Mouse (Mus musculus): ENCODE results near the gene Pfn1.

The Pfn1 gene

GRCm38 (mm10) chr11:70654923-70655570, 603 bp upstream of the Pfn1 start:
- DNase-seq (ENCODE audit: low spot score in 2 of 2), result peak in 1 of 2 experiments; percentile 64

DNA sequence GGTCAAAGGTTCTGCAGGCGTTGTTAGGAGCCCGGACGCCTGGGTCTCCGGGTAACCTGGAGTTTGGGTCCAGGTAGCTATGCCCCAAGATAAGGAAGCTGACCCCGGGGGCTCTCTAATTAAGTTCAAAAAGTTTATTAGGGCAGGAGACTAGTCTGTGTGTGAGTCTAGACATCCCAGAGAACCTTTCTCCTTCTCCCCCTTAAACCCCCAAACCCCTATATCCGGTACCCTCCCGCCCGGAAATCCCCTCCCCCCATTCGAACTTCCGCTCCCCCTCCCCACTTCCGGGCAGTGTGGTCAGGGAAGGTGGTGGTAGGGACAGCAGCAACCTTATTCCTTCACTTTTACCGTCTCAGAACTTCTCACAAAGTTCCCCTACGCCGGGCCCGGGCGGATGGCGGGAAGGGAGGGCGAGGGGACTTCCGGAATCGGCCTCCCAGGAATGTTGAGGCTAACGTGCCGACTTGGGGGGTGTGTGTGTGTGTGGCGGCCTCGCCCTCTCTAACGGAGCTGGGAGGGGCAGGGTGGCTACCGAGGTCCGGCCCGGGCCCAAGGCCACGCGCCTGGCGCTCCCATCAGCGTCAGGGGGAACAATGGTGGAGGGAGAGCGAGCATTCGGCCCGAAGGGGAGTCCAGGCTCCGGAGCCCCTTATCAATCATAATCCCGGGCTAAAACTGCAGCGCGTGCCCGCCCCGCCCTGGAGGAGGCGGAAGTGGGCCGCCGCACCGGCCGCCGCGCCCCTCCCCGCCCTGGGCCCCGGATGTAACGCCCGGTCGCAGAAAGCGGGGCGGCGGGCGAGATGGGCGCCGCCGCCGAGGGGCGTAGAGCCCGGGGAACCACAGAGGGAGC, 873 bp downstream of the Pfn1 start:
- DNase-seq (ENCODE audit: low spot score in 2 of 2), result no peak

- no peak for DNase-seq (ENCODE audit: low spot score in 2 of 2)
Observed at GRCm38 (mm10) chr11:70652884-70653344, 1.5 kb downstream of the Pfn1 start.

DNA sequence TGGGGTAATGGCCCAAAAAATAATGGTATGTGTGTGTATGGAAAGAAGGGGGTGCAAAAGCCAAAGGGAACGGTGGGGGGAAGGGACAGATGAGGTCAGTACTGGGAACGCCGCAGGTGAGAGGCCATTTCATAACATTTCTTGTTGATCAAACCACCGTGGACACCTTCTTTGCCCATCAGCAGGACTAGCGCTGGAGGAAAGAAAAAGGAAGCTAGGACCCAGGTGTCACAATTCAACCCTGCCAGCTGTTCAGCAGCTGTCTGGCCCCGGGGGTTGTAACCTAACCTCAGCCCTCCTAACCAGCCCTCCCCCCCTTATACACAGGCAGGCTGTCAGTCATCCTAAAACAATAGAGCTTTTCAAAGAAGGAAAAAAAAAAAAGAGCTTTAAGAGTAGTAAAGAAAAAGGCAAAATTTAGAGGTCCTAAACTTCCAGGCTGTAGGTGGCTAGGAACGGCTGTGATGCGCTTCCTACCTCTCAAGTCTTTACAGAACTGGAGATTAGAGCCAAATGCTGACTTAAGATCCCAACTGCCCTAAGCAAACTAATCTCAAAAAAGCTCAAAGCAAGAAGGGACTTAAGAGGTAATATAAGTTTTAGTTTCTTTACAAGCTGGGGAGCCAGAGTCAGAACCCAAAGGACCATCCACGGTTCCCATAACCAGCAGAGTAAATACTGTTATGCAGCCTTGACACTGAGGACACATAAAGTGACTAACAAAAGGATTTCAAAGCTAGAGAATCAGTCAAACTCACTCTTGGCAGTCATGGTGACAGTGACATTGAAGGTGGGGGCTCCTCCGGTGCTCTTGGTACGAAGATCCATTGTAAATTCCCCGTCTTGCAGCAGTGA, 2.2 kb downstream of the Pfn1 start:
- DNase-seq (ENCODE audit: low spot score in 2 of 2), result no peak

DNA sequence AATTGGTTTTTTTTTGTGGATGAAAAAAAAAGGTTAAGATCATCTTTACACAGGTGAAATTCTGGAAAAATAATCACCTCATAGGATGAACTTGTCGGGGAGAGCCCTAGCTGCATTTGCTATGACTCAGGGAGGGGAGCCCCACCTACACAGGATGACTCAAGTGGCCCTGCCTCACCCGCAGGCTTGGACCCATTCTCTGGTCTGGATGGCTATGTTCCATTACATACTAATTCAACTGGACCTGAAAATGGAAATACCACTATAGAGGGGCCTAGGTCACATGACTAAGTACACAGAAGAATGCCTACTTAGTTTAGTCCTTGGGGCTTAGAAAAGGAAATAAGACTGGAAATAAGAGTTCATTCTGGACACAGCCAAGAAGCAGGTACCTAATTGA, 3.1 kb downstream of the Pfn1 start:
- no peak for DNase-seq (ENCODE audit: low spot score in 2 of 2)

GRCm38 (mm10) chr11:70650322-70651175, 3.9 kb downstream of the Pfn1 start:
- DNase-seq (ENCODE audit: low spot score in 2 of 2), result no peak

DNA sequence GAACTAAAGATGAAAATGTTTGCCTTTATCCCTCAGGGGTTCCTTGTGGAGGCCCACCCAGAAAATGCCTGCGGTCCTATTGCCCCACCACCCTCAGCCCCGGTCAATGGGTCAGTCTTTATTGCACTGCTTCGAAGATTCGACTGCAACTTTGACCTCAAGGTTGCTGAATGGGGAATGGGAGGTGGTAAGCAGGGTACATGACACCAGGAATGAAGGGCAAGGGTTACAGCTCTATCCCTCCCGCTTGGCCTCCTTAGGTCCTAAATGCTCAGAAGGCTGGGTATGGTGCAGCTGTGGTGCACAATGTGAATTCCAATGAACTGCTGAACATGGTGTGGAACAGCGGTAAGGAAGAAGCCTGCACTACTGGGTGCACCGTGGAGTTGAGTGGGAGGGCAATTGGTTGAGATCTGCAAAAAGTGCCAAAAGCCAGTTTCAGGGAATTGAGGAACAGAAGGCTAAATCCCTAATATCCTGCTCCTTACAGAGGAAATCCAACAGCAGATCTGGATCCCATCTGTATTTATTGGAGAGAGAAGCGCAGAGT, 5.2 kb downstream of the Pfn1 start:
- DNase-seq (ENCODE audit: low spot score in 2 of 2), result no peak

DNA sequence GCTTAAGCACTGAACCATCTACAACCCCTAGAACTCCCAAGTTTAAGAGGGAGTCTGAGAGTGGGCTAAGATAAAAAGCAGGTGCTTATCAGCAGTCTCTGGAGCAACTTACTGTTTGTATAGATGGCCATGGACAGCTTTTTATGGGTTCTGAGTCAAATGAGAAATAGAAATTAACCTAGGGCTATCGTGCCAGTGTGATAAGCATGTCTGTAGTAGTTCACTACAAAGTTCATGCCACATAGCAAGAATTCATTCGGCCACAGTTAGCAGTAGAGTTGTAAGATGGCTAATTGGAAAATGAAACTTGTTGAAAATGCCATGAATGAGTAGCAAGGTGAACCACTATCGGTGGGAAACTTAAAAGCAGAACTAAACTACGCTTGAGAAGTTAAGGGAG, 5.9 kb downstream of the Pfn1 start:
- DNase-seq (ENCODE audit: low spot score in 2 of 2), result no peak

DNA sequence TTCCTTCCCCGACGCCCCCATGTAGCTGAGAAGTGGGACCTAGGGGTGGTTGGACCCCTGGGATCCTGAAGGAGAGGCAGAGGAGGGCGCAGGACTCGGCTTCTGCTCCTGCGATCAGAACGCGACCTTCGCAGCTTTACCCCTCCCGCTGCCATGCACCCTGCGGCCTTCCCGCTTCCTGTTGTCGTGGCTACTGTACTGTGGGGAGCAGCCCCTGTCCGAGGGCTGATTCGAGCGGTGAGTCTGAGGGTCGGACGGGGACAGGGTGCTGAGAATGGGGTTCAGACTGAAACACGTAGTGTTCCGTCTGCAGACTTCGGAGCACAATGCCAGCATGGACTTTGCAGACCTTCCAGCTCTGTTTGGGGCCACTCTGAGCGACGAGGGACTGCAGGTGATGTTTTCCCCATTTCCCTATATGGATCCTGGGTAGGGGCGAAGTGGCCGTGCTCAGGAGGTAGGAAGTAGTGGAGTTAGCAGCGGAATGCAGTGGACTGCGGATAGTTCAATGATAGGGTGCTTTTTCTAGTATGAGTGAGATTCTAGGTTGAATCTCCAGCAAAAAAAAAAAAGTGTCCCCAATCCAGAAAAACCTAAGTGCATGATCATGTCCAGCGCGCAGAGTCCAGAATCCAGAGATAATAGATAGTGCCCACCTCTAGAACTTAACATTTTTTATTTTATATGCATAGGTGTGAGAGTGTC, 6.6 kb downstream of the Pfn1 start:
- DNase-seq (ENCODE audit: low spot score in 2 of 2), result no peak

DNA sequence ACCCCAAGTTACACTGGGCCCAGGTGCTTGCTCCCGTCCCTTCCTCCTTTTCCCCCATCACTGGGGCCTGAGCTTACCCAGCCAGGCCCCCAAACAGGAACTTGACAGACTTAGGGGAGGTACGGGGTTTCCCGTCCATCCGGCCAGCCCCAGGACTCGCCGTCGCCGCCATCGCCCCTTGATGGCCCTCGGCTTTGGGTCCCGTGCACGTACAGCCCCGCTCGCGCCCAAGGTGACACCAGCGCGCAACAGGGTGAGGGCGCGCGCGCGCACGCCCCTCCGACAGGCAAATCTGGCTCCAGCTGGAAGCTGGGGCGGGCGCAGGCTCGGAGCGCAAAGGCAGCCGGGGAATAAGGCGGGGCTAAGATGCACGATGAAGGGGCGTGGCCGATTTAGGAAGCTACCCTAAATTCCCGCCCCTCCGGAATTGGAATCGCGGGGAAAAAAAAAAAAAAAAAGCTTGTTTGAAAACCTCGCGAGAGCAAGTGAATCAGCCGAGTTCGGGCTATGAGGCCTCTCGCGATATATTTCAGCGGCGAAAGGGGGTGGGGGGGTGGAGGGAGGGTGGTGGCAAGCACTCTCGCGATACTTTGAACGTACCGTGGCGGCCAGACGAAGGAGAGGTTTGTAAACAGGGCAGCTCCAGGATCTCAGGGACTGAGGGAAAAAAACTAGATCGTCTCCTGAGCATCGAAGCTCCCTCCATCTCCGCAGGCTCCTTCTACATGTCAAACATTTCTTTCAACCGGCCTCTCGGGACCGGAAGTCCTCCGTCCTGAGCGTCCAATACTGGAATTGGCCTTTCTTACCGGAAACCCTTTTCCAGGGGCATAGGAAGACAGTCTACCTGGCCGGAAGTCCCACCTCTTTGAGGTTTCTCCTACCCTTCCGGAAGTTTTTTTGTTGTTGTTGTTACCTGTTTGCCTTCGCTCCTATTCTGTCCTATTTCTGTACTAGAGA, 7.5 kb downstream of the Pfn1 start, which contains the start of the genes Rnf167 and Slc25a11:
TSS of gene Rnf167 (plus strand) at position 545 of the 960 bp plus-strand sequence.
TSS of gene Slc25a11 (minus strand) at position 789 of the 960 bp plus-strand sequence.
- DNase-seq (ENCODE audit: low spot score in 2 of 2), result peak; percentile 94 to 97

- DNase-seq (ENCODE audit: low spot score in 2 of 2), result no peak
Observed at GRCm38 (mm10) chr11:70646259-70646555, 8.2 kb downstream of the Pfn1 start.

DNA sequence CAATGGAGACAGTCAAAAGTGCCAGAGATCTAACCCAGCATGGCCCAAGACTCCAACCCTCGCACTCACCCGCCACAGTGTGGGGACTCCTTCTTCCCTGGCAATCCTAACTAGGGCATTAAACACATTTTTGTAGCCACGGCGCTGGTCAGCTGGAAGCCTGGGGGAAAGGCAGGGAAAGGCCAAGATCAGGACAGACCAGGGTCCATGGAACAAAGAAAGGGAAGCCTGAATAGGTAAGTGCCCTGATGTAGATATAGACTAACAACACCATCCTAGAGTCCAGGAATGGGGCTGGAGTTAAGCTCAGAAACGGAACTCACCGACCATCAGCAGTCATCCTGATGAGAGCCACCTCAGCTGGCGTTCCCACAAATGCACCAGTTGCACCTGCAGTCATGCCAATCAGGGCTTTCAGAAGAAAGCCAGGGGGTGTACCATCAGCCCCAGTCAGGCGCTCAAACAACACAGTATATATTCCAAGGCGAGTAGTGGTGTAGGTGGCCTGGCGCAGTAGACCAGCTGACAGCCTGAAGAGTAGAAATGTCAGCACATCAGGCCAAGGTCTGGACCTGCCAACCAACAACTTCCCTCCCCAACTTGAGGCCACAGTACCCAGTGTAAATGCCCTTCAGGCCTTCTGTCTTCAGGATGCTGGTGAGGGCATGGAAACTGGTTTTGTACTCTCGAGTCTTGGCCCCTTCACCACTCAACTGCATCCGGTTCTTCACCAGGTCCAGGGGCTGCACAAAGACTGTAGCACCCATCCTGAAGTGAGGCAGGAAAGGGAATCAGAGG, 8.8 kb downstream of the Pfn1 start:
- DNase-seq (ENCODE audit: low spot score in 2 of 2), result no peak

DNA sequence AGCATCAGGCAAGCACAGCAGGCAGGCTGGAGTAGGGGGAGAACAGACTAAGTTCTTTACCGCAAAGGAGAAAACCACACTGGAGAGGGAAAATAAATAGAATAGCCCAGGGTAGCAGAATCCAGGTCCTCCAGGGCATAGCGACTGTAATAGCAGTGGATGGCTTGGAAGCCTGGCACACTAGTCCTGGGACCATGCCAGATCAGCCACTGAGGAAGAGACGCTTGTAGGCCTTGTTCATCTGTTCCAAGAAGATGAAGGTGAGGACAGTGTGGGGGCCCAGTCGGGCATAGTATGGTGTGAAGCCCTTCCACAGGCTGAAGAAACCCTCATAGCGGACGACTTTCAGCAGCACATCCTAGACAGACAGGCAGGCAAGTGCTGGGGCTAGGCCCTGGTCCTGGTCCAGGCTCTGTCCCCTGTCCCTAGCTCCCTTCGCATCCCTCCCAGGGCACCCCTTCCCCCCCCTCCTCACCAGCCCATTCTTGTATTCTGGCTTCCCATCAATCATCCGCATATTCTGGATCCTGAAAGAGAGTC, 9.8 kb downstream of the Pfn1 start:
- no peak for DNase-seq (ENCODE audit: low spot score in 2 of 2)

DNA sequence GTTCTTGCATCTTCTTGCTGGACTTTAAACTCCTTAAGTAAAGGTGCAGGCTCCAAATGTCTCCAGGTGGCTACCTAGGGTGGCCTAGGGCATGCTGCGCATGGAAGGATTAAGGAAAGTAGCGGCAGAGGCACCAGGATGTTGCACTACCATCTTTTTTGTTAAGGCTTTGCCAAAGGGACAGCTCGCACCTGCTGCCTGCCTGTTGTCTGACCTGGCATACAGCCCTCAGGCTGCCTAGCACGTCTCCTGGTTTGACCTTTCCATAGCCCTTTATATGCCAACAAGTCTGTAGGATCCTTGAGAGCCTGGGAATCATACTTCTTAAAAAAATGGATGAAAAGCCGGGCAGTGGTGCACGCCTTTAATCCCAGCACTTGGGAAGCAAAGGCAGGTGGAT, 11.4 kb downstream of the Pfn1 start:
- DNase-seq (ENCODE audit: low spot score in 2 of 2), result no peak

- no peak for DNase-seq (ENCODE audit: low spot score in 2 of 2)
Observed at GRCm38 (mm10) chr11:70641241-70641640, 13.2 kb downstream of the Pfn1 start.

GRCm38 (mm10) chr11:70639976-70640375, 14.5 kb downstream of the Pfn1 start:
- no peak for DNase-seq (ENCODE audit: low spot score in 2 of 2)

GRCm38 (mm10) chr11:70638714-70639278, 15.6 kb downstream of the Pfn1 start, which contains the start of gene Gp1ba:
Gp1ba (plus strand) TSS chr11:70639122.
- DNase-seq (ENCODE audit: low spot score in 2 of 2), result no peak

DNA sequence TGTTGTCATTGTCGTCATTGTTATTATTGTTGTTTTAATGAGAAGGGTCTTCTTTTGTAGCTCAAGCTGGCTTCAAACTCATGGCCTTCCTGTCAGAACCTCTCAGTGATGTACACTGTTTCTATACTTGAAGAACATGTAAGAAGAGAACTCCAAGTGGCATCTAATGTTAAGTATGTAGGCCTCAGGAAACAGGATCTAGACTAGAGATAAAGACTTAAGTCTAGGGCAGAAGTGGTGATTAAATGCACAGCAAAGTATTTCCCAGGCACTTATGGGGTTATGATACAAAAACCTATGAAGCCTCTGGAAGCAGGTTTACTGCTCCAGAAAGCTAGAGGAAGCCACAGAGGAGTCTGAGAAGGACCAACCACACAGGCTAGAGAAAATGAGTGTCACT, 16.2 kb downstream of the Pfn1 start:
- no peak for DNase-seq (ENCODE audit: low spot score in 2 of 2)
